Mouse (Mus musculus): ENCODE measurements around the gene Rab20. TPM values are rescaled to one million over a fixed set of nuclear protein-coding genes. Genes with fewer than 3 reads are reported as not detected.
"Not testable (repeated sequence)": the region's sequence is repeated elsewhere in the genome, so short reads cannot be mapped to it uniquely, and the experiment has no call there.

Rab20 gene
- total RNA-seq (2021): 10 to 100 TPM; 26.9 to 32.1 TPM

GRCm38 (mm10) chr8:11477811-11478761, at the start of gene Rab20:
Gene Rab20, minus strand, starts transcription at chr8:11478710.
- intact Hi-C loops (cut with DNase I): no loop called here
- peak; percentile 77 to 80 for DNase-seq

- no peak for DNase-seq
- intact Hi-C loops (cut with DNase I): no loop called here
Measured at GRCm38 (mm10) chr8:11523331-11523730, 44.8 kb upstream of the Rab20 start.

- no peak for DNase-seq
- intact Hi-C loops (cut with DNase I): no loop called here
Measured at GRCm38 (mm10) chr8:11518676-11519075, 40.2 kb upstream of the Rab20 start.

GRCm38 (mm10) chr8:11518056-11518396, 39.5 kb upstream of the Rab20 start:
- no peak for DNase-seq
- intact Hi-C loops (cut with DNase I): no loop called here

GRCm38 (mm10) chr8:11517366-11518055, 39.0 kb upstream of the Rab20 start:
- intact Hi-C loops (cut with DNase I): no loop called here
- no peak for DNase-seq

- intact Hi-C loops (cut with DNase I): no loop called here
- DNase-seq: no peak
Measured at GRCm38 (mm10) chr8:11516292-11516691, 37.8 kb upstream of the Rab20 start.

GRCm38 (mm10) chr8:11513247-11513646, 34.7 kb upstream of the Rab20 start:
- intact Hi-C loops (cut with DNase I): no loop called here
- no peak for DNase-seq

- intact Hi-C loops (cut with DNase I): no loop called here
- DNase-seq: no peak
Measured at GRCm38 (mm10) chr8:11512711-11513110, 34.2 kb upstream of the Rab20 start.

- DNase-seq: no peak
- intact Hi-C loops (cut with DNase I): no loop called here
Measured at GRCm38 (mm10) chr8:11510971-11511370, 32.5 kb upstream of the Rab20 start.

- intact Hi-C loops (cut with DNase I): no loop called here
- no peak for DNase-seq
Measured at GRCm38 (mm10) chr8:11508880-11509279, 30.4 kb upstream of the Rab20 start.

- peak; percentile 30 to 58 for DNase-seq
- intact Hi-C loops (cut with DNase I): loop anchor here (2.0 kb wide), 2 partner anchors 96 to 194 kb away; partner anchors contain the start of gene 1700016D06Rik
Measured at GRCm38 (mm10) chr8:11506802-11507201, 28.3 kb upstream of the Rab20 start.

- DNase-seq: no peak
- intact Hi-C loops (cut with DNase I): loop anchor here (2.0 kb wide), 2 partner anchors 97 to 195 kb away; partner anchors contain the start of gene 1700016D06Rik
Measured at GRCm38 (mm10) chr8:11506074-11506473, 27.6 kb upstream of the Rab20 start.

GRCm38 (mm10) chr8:11503476-11504232, 25.1 kb upstream of the Rab20 start:
- intact Hi-C loops (cut with DNase I): no loop called here
- DNase-seq: no peak

GRCm38 (mm10) chr8:11498786-11499485, 20.4 kb upstream of the Rab20 start:
- intact Hi-C loops (cut with DNase I): no loop called here
- DNase-seq: no peak

- no peak for DNase-seq
- intact Hi-C loops (cut with DNase I): no loop called here
Measured at GRCm38 (mm10) chr8:11498281-11498680, 19.8 kb upstream of the Rab20 start.

- DNase-seq: peak; percentile 90
- intact Hi-C loops (cut with DNase I): loop anchor here (2.0 kb wide), 1 partner anchor 53 kb away; the partner anchor contains the start of gene Cars2
Measured at GRCm38 (mm10) chr8:11497017-11497990, 18.8 kb upstream of the Rab20 start, which contains the start of gene Naxd. Gene Naxd, plus strand, starts transcription at chr8:11497506.

GRCm38 (mm10) chr8:11492340-11492739, 13.8 kb upstream of the Rab20 start:
- DNase-seq; intact Hi-C loops (cut with DNase I): not testable (repeated sequence)

GRCm38 (mm10) chr8:11487229-11487628, 8.7 kb upstream of the Rab20 start:
- DNase-seq: no peak
- intact Hi-C loops (cut with DNase I): loop anchor here (2.0 to 5.0 kb wide), 3 partner anchors 56 to 235 kb away; no protein-coding TSS in a partner anchor

- DNase-seq: peak; percentile 80 to 83
- intact Hi-C loops (cut with DNase I): loop anchor here (1.0 to 5.0 kb wide), 5 partner anchors 17 to 234 kb away; no protein-coding TSS in a partner anchor
Measured at GRCm38 (mm10) chr8:11486142-11486541, 7.6 kb upstream of the Rab20 start.

Data from heart, postnatal 36 days (tissue).